Mouse (Mus musculus) left cerebral cortex, adult 2 months (tissue): Measurements from ENCODE around the gene Rad51c. TPM values are rescaled to one million over a fixed set of nuclear protein-coding genes. Genes with fewer than 3 reads are reported as not detected.
A peak's percentile ranks its signal among the peaks of the same experiment; 100 is the strongest.
"Not testable (repeated sequence)": the region's sequence is repeated elsewhere in the genome, so short reads cannot be mapped to it uniquely, and the experiment has no call there.

Experiments
- DNase-seq, 2 experiments: peaks; one replicate each; pipeline ENCODE4 v3.0.0; 2021 to 2022; ENCODE audit warnings: low spot score in 2 of 2, mixed read lengths in 1 of 2; ENCODE audit errors: extremely low spot score in 1 of 2
- H3K27ac ChIP-seq: fragments of 200-600 bp; 2 replicates; pipeline ENCODE4 v1.8.1; 2022
- H3K4me3 ChIP-seq: fragments of 200-600 bp; 2 replicates; pipeline ENCODE4 v1.8.1; 2022
- CTCF ChIP-seq: fragments of 200-600 bp; IDR thresholded peaks from 2 replicates; pipeline ENCODE4 v1.8.1; 2022; ENCODE audit warnings: antibody characterized with exemption, mild to moderate bottlenecking, moderate library complexity
- intact Hi-C: fragments of 180-260 bp; cut with DNase I; formaldehyde crosslinking; loops from one replicate; pipeline ENCODE4 v1.15.1; 2025
- total RNA-seq, 2 experiments: library from RNA; stranded (reverse); gene quantifications; 2 replicates each; pipeline ENCODE4 v1.2.3; 2021

The Rad51c gene
- total RNA-seq, 2 experiments from 2014 or later: 3.1 to 4.4 TPM

- H3K4me3 ChIP-seq: no peak overlapping the region
- DNase-seq: no peak
- H3K27ac ChIP-seq: no peak overlapping the region
- TF ChIP-seq CTCF: no peak
- intact Hi-C loops: no loop called here
Observed at GRCm38 (mm10) chr11:87444735-87445428, 40.1 kb upstream of the Rad51c start.

- intact Hi-C loops, H3K27ac ChIP-seq, H3K4me3 ChIP-seq, DNase-seq: not testable (repeated sequence)
Observed at GRCm38 (mm10) chr11:87444056-87444455, 39.3 kb upstream of the Rad51c start.

- TF ChIP-seq CTCF: no peak
- Histone ChIP-seq H3K27ac (peak overlapping the region; percentile 63), H3K4me3 (no peak overlapping the region)
- peak in 1 of 2 experiments; percentile 43 for DNase-seq
- intact Hi-C loops: loop anchor here (2.0 kb wide), 1 partner anchor 17 kb away; no protein-coding TSS in a partner anchor
Observed at GRCm38 (mm10) chr11:87443373-87443883, 38.7 kb upstream of the Rad51c start.

DNA sequence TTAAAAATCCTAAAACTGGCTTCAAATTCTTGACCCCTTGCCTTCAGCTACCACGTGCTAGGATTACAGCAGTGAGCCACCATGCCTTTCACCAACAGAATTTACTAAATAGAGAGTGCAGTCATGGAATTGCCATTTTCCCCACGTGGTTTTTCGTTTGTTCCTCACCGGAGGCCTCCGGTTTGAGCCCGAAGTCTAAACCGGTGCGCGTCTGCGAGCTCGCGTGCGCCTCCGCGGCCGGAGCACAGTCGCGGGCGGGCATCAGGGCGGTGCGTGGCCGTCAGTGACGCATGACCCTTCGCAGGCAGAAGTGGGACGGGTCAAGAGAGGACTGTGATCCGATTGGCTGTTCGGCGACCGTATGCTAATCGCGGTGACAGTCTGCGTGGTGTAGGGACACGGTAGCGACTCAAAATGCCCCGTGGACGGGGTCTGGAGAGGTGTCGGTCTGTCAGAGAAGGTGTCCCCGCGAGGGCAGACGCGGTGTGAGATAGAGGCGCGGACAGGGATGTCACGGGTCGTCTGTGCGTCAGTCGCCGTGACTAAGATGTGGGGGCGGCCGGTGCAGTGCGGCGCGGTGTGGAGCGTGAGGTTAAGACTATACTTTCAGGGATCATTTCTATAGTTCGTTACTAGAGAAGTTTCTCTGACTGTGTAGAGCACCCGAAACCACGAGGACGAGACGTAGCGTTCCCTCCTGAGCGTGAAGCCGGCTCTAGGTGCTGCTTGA, 38.1 kb upstream of the Rad51c start:
- intact Hi-C loops: loop anchor here (2.0 kb wide), 1 partner anchor 16 kb away; no protein-coding TSS in a partner anchor
- Histone ChIP-seq H3K4me3 (peak overlapping the region; percentile 50), H3K27ac (peak overlapping the region; percentile 62)
- peak; percentile 77 to 80 for DNase-seq
- peak; percentile 4 for TF ChIP-seq CTCF

DNA sequence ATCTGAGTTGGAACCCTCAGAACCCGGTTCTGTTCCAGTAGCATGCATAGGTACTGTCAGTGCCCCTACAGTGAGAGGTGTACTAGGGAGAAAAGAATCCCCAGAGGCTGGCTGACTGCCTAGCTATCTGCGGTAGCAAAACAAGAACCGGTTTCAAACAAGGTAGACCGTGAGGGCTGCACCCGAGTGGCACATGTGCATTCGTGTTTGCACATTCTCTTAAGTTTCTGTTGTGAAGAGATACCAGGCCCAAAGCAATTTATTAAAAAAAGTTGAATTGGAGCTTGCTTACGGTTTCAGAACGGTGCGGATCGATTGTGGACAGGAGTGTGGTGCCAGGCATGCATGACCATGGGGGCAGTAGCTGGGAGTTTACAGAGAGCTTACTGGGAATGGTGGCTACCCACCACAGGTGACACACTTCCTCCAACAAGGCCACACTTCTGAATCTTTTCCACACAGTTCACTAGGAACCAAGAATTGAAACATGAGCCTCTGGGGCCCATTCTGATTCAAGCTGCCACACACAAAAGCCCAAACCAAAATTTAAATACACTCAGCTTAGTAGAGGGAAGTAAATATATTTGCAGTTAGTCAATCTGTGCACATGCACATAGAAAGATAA, 35.2 kb upstream of the Rad51c start:
- intact Hi-C loops: no loop called here
- TF ChIP-seq CTCF: no peak
- no peak overlapping the region for H3K4me3 ChIP-seq
- no peak overlapping the region for H3K27ac ChIP-seq
- no peak for DNase-seq

GRCm38 (mm10) chr11:87436326-87437232, 31.8 kb upstream of the Rad51c start:
- Histone ChIP-seq H3K4me3 (no peak overlapping the region), H3K27ac (no peak overlapping the region)
- no peak for DNase-seq
- intact Hi-C loops: no loop called here
- no peak; the same call in 1 of the 2 replicates for TF ChIP-seq CTCF

GRCm38 (mm10) chr11:87435107-87435506, 30.4 kb upstream of the Rad51c start:
- intact Hi-C loops, H3K4me3 ChIP-seq, H3K27ac ChIP-seq, DNase-seq: not testable (repeated sequence)

GRCm38 (mm10) chr11:87432933-87433669, 28.3 kb upstream of the Rad51c start:
- no peak for TF ChIP-seq CTCF
- intact Hi-C loops: no loop called here

DNA sequence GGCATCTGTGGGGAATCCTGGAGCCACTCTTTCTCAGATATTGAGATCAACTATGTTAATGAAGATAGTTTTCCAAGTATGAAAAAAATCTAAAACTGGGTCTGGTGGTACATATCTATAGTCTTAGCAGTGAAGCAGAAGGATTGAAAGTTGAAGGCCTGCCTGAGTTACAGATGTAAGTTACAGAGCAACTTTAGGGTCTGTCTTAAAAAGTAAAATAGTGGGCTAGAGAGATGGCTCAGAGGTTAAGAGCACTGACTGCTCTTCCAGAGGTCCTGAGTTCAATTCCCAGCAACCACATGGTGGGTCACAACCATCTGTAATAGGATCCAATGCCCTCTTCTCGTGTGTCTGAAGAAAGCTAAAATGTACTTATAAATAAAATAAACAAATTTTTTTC, 27.7 kb upstream of the Rad51c start:
- no peak for DNase-seq
- no peak for TF ChIP-seq CTCF
- Histone ChIP-seq H3K27ac (no peak overlapping the region), H3K4me3 (no peak overlapping the region)
- intact Hi-C loops: no loop called here

More at GRCm38 (mm10) chr11:87432933-87433669, 28.3 kb upstream of the Rad51c start:
- H3K27ac ChIP-seq: no peak overlapping the region
- H3K4me3 ChIP-seq: no peak overlapping the region
- DNase-seq: no peak

DNA sequence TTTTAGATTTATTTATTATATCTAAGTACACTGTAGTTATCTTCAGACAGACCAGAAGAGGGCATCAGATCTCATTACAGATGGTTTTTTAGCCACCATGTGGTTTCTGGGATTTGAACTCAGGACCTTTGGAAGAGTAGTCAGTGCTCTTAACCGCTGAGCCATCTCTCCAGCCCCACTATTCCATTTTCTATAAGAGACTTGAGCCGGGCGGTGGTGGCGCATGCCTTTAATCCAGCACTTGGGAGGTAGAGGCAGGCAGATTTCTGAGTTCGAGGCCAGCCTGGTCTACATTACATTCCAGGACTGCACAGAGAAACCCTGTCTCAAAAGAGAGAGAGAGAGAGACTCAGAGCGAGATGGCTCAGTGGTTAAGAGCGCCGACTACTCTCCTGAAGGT, 27.1 kb upstream of the Rad51c start:
- DNase-seq, intact Hi-C loops, H3K4me3 ChIP-seq, H3K27ac ChIP-seq: not testable (repeated sequence)
